Comparison of ENCODE assay signal across 8 mouse cellular contexts in genomic region chr5:138194755-138195345, GRCm38 (mm10). TPM values are rescaled to one million over a fixed set of nuclear protein-coding genes. Genes with fewer than 3 reads are reported as not detected.
A peak's percentile ranks its signal among the peaks of the same experiment; 100 is the strongest.
DNase-seq lines count a peak whose midpoint lies in the region; ATAC-seq and TF ChIP-seq lines count a peak whose summit lies in the region.

No protein-coding gene starts in this region.

- H3K27me3 ChIP-seq in heart, adult 2 months (ENCODE audit: control insufficient read depth, insufficient read depth, low read length), result no peaks in the 10 kb centered on the region
- no peaks in the 10 kb centered on the region for H3K27me3 ChIP-seq in embryonic facial prominence, embryonic 11.5 days (ENCODE audit: control insufficient read depth, insufficient read depth, low read length)
- H3K27me3 ChIP-seq in stomach, embryonic 15.5 days (replicated peaks), result no peaks in the 10 kb centered on the region

- no peaks in the 10 kb centered on the region for H3K79me2 ChIP-seq in heart, adult 2 months (replicated peaks; ENCODE audit: control insufficient read depth, insufficient read depth, low read length)

- peak; percentile 36 for ATAC-seq in embryonic facial prominence, embryonic 11.5 days (replicated peaks; ENCODE audit: insufficient number of reproducible peaks, low FRiP score, low TSS enrichment, low read depth)
- peak; percentile 60 for ATAC-seq in megakaryocyte-erythroid progenitor cell, adult 5-6 weeks (replicated peaks; ENCODE audit: low FRiP score, low TSS enrichment, poor library complexity, severe bottlenecking)
- ATAC-seq in stomach, embryonic 15.5 days (ENCODE audit: insufficient read depth, low FRiP score, low read depth), result peak; percentile 56

- peak; percentile 53 to 61 for DNase-seq in heart, adult 2 months
- no peak for DNase-seq in heart, postnatal 25 days (ENCODE audit: low spot score)
- no peak for DNase-seq in ES-E14 (ENCODE audit: low read depth, low spot score)
- peak; percentile 37 for DNase-seq in embryonic facial prominence, embryonic 11.5 days (ENCODE audit: low spot score)
- DNase-seq in heart, postnatal 10 days, result peak; percentile 45 to 55
- peak; percentile 44 for DNase-seq in left cerebral cortex, postnatal 4 days

- intact Hi-C loops in heart, adult 2 months (cut with DNase I), result loop anchor here (5.0 kb wide), 1 partner anchor 62 kb away; the partner anchor contains the start of gene Lamtor4
- intact Hi-C loops in heart, postnatal 25 days (cut with DNase I), result no loop called here
- intact Hi-C loops in heart, postnatal 10 days (cut with DNase I), result no loop called here
- intact Hi-C loops in left cerebral cortex, postnatal 4 days (cut with DNase I), result no loop called here

- in situ Hi-C loops in ES-E14 (cut with MboI; ENCODE audit: low sequenced_read_pairs in 2 of 2, unreplicated experiment in 2 of 2), result no loop called here

- WGBS in heart, adult 2 months, result 1% methylated on average over 29 of the region's 29 CpGs
- WGBS in embryonic facial prominence, embryonic 11.5 days, result 2% methylated on average over 29 of the region's 29 CpGs
- whole genome bisulfite sequencing in stomach, embryonic 15.5 days, result under 1% methylated on average over 29 of the region's 29 CpGs

- peak overlapping the region; percentile 93 for H3K9ac ChIP-seq in heart, adult 2 months (ENCODE audit: low read depth, low read length)
- H3K9ac ChIP-seq in ES-E14 (ENCODE audit: insufficient read depth, low read depth, low read length, poor library complexity, severe bottlenecking), result peak overlapping the region; percentile 75
- peak overlapping the region; percentile 89 for H3K9ac ChIP-seq in embryonic facial prominence, embryonic 11.5 days (replicated peaks; ENCODE audit: low read length)
- H3K9ac ChIP-seq in stomach, embryonic 15.5 days, result peak overlapping the region; percentile 71

- H3K36me3 ChIP-seq in heart, adult 2 months (ENCODE audit: control insufficient read depth, insufficient read depth, low read length), result no peaks in the 10 kb centered on the region
- peaks cover 5% of the 10 kb centered on the region; the same call in 1 of the 2 replicates for H3K36me3 ChIP-seq in ES-E14 (ENCODE audit: control insufficient read depth, insufficient read depth, low read length, poor library complexity, severe bottlenecking)
- H3K36me3 ChIP-seq in embryonic facial prominence, embryonic 11.5 days (replicated peaks; ENCODE audit: control insufficient read depth, insufficient read depth, low read depth, low read length), result peaks cover 4% of the 10 kb centered on the region; the same call in 1 of the 2 replicates
- H3K36me3 ChIP-seq in stomach, embryonic 15.5 days, result no peaks in the 10 kb centered on the region

- H3K4me3 ChIP-seq in heart, adult 2 months, result peak overlapping the region; percentile 75
- H3K4me3 ChIP-seq in ES-E14 (ENCODE audit: insufficient read depth in 1 of 2, low read depth in 1 of 2, low read length in 2 of 2, poor library complexity in 1 of 2, severe bottlenecking in 1 of 2), result peak overlapping the region; percentile 61 to 73
- H3K4me3 ChIP-seq in embryonic facial prominence, embryonic 11.5 days (ENCODE audit: low read depth, low read length), result peak overlapping the region; percentile 68
- H3K4me3 ChIP-seq in stomach, embryonic 15.5 days (replicated peaks), result peak overlapping the region; percentile 73

- peak overlapping the region; percentile 96 for H3K4me2 ChIP-seq in embryonic facial prominence, embryonic 11.5 days (ENCODE audit: low read depth, low read length)
- H3K4me2 ChIP-seq in stomach, embryonic 15.5 days, result peak overlapping the region; percentile 93

- TF ChIP-seq EP300 in heart, adult 2 months (IDR thresholded peaks at IDR 0.05; ENCODE audit: insufficient read depth, low read depth, low read length), result no peak

- H3K9me3 ChIP-seq in ES-E14 (ENCODE audit: control insufficient read depth, insufficient read depth, low read depth, low read length), result no peaks in the 10 kb centered on the region
- H3K9me3 ChIP-seq in embryonic facial prominence, embryonic 11.5 days (replicated peaks; ENCODE audit: control insufficient read depth, low read length), result no peaks in the 10 kb centered on the region
- no peaks in the 10 kb centered on the region for H3K9me3 ChIP-seq in stomach, embryonic 15.5 days

- peak overlapping the region; percentile 96 for H3K27ac ChIP-seq in heart, adult 2 months
- no peak overlapping the region for H3K27ac ChIP-seq in ES-E14 (ENCODE audit: insufficient read depth, low read depth, low read length, poor library complexity, severe bottlenecking)
- H3K27ac ChIP-seq in embryonic facial prominence, embryonic 11.5 days (replicated peaks; ENCODE audit: low read depth, low read length), result peak overlapping the region; percentile 31; the same call in 1 of the 2 replicates
- H3K27ac ChIP-seq in stomach, embryonic 15.5 days, result peak overlapping the region; percentile 72

- no peak for TF ChIP-seq POLR2A in heart, adult 2 months (IDR thresholded peaks at IDR 0.05; ENCODE audit: insufficient read depth, low read depth, low read length)

- H3K4me1 ChIP-seq in heart, adult 2 months (ENCODE audit: control insufficient read depth, insufficient read depth, low read length), result peaks cover 1% of the 10 kb centered on the region; the same call in 1 of the 2 replicates
- H3K4me1 ChIP-seq in ES-E14 (ENCODE audit: control insufficient read depth in 2 of 2, insufficient read depth in 2 of 2, low read length in 2 of 2, poor library complexity in 1 of 2), result no peaks in the 10 kb centered on the region
- no peaks in the 10 kb centered on the region for H3K4me1 ChIP-seq in embryonic facial prominence, embryonic 11.5 days (ENCODE audit: control insufficient read depth, insufficient read depth, low read length)
- H3K4me1 ChIP-seq in stomach, embryonic 15.5 days, result no peaks in the 10 kb centered on the region

- no peak for TF ChIP-seq CTCF in heart, adult 2 months (IDR thresholded peaks at IDR 0.05)

RNA-seq across cellular contexts. Expression of gene Mblac1, which starts 0.7 kb away (rescaled TPM):
- 1 to 10 TPM; 2.3 to 3.5 TPM for total RNA-seq in heart, adult 2 months (2021)
- polyA plus RNA-seq in heart, adult 2 months (2012; rRNA removed), result 1.6 and 1.7 TPM in 2 replicates
- 1 to 10 TPM; 2.6 to 2.8 TPM for total RNA-seq in heart, postnatal 25 days (2021)
- total RNA-seq in ES-E14 (2012; rRNA removed), result 2.5 and 3.1 TPM in 2 replicates
- polyA plus RNA-seq in embryonic facial prominence, embryonic 11.5 days (2014; fragmentation: Nextera tagmentation; extraction: Ambion mirVana), result 8.1 and 8.6 TPM in 2 replicates
- total RNA-seq in heart, postnatal 10 days (2021), result 1 to 10 TPM; 4.7 to 4.8 TPM
- 10 to 100 TPM in 1 of 2 experiments, 1 to 10 TPM in 1; 7.9 to 10.4 TPM for total RNA-seq in left cerebral cortex, postnatal 4 days (2021)
- 5.1 and 8.0 TPM in 2 replicates for total RNA-seq in megakaryocyte-erythroid progenitor cell, adult 5-6 weeks (2014; fragmentation: Nextera tagmentation)
- 2.5 and 8.3 TPM in 2 replicates for total RNA-seq in megakaryocyte-erythroid progenitor cell, adult 5-6 weeks (2017)
- 8.1 and 9.4 TPM in 2 replicates for polyA plus RNA-seq in stomach, embryonic 15.5 days (2015; fragmentation: Nextera tagmentation; extraction: Ambion mirVana)

RNA-seq across cellular contexts. Expression of gene Cnpy4, which starts 7.6 kb away (rescaled TPM):
- total RNA-seq in heart, adult 2 months (2021), result 1 to 10 TPM; 5.9 to 7.2 TPM
- polyA plus RNA-seq in heart, adult 2 months (2012; rRNA removed), result 2.2 and 4.1 TPM in 2 replicates
- 1 to 10 TPM; 5.9 to 7.1 TPM for total RNA-seq in heart, postnatal 25 days (2021)
- total RNA-seq in ES-E14 (2012; rRNA removed), result 43.5 and 59.5 TPM in 2 replicates
- 56.4 and 61.6 TPM in 2 replicates for polyA plus RNA-seq in embryonic facial prominence, embryonic 11.5 days (2014; fragmentation: Nextera tagmentation; extraction: Ambion mirVana)
- 10 to 100 TPM in 1 of 2 experiments, 1 to 10 TPM in 1; 9.2 to 10.1 TPM for total RNA-seq in heart, postnatal 10 days (2021)
- 10 to 100 TPM; 17.1 to 18.4 TPM for total RNA-seq in left cerebral cortex, postnatal 4 days (2021)
- total RNA-seq in megakaryocyte-erythroid progenitor cell, adult 5-6 weeks (2014; fragmentation: Nextera tagmentation), result 22.0 and 26.2 TPM in 2 replicates
- 35.3 and 36.5 TPM in 2 replicates for total RNA-seq in megakaryocyte-erythroid progenitor cell, adult 5-6 weeks (2017)
- polyA plus RNA-seq in stomach, embryonic 15.5 days (2015; fragmentation: Nextera tagmentation; extraction: Ambion mirVana), result 44.4 and 48.0 TPM in 2 replicates

RNA-seq across cellular contexts. Expression of gene Taf6, which starts 7.6 kb away (rescaled TPM):
- total RNA-seq in heart, adult 2 months (2021), result 10 to 100 TPM; 32.1 to 36.5 TPM
- 56.7 and 67.5 TPM in 2 replicates for polyA plus RNA-seq in heart, adult 2 months (2012; rRNA removed)
- total RNA-seq in heart, postnatal 25 days (2021), result 10 to 100 TPM; 29.9 to 32.9 TPM
- 59.3 and 81.1 TPM in 2 replicates for total RNA-seq in ES-E14 (2012; rRNA removed)
- 120 and 125 TPM in 2 replicates for polyA plus RNA-seq in embryonic facial prominence, embryonic 11.5 days (2014; fragmentation: Nextera tagmentation; extraction: Ambion mirVana)
- 10 to 100 TPM; 24.4 to 27.6 TPM for total RNA-seq in heart, postnatal 10 days (2021)
- 10 to 100 TPM; 28.6 to 30.7 TPM for total RNA-seq in left cerebral cortex, postnatal 4 days (2021)
- total RNA-seq in megakaryocyte-erythroid progenitor cell, adult 5-6 weeks (2014; fragmentation: Nextera tagmentation), result 44.8 and 68.4 TPM in 2 replicates
- 25.4 and 37.9 TPM in 2 replicates for total RNA-seq in megakaryocyte-erythroid progenitor cell, adult 5-6 weeks (2017)
- 71.3 and 73.7 TPM in 2 replicates for polyA plus RNA-seq in stomach, embryonic 15.5 days (2015; fragmentation: Nextera tagmentation; extraction: Ambion mirVana)

RNA-seq across cellular contexts. Expression of gene Mcm7, which starts 22.6 kb away (rescaled TPM):
- total RNA-seq in heart, adult 2 months (2021), result 1 to 10 TPM; 8.8 to 9.6 TPM
- polyA plus RNA-seq in heart, adult 2 months (2012; rRNA removed), result 8.5 and 9.8 TPM in 2 replicates
- total RNA-seq in heart, postnatal 25 days (2021), result 10 to 100 TPM; 11.2 to 11.9 TPM
- total RNA-seq in ES-E14 (2012; rRNA removed), result 327 and 403 TPM in 2 replicates
- polyA plus RNA-seq in embryonic facial prominence, embryonic 11.5 days (2014; fragmentation: Nextera tagmentation; extraction: Ambion mirVana), result 303 and 307 TPM in 2 replicates
- total RNA-seq in heart, postnatal 10 days (2021), result 10 to 100 TPM; 30.0 to 37.2 TPM
- 10 to 100 TPM; 34.9 to 37.6 TPM for total RNA-seq in left cerebral cortex, postnatal 4 days (2021)
- total RNA-seq in megakaryocyte-erythroid progenitor cell, adult 5-6 weeks (2014; fragmentation: Nextera tagmentation), result 343 and 361 TPM in 2 replicates
- total RNA-seq in megakaryocyte-erythroid progenitor cell, adult 5-6 weeks (2017), result 397 and 503 TPM in 2 replicates
- 150 and 155 TPM in 2 replicates for polyA plus RNA-seq in stomach, embryonic 15.5 days (2015; fragmentation: Nextera tagmentation; extraction: Ambion mirVana)

RNA-seq across cellular contexts. Expression of gene Ap4m1, which starts 23.0 kb away (rescaled TPM):
- 1 to 10 TPM; 7.3 to 7.5 TPM for total RNA-seq in heart, adult 2 months (2021)
- 15.2 and 16.3 TPM in 2 replicates for polyA plus RNA-seq in heart, adult 2 months (2012; rRNA removed)
- total RNA-seq in heart, postnatal 25 days (2021), result 1 to 10 TPM; 8.9 to 9.3 TPM
- 42.7 and 44.9 TPM in 2 replicates for total RNA-seq in ES-E14 (2012; rRNA removed)
- 15.9 and 19.7 TPM in 2 replicates for polyA plus RNA-seq in embryonic facial prominence, embryonic 11.5 days (2014; fragmentation: Nextera tagmentation; extraction: Ambion mirVana)
- 10 to 100 TPM; 11.3 to 15.5 TPM for total RNA-seq in heart, postnatal 10 days (2021)
- 10 to 100 TPM; 33.2 to 37.3 TPM for total RNA-seq in left cerebral cortex, postnatal 4 days (2021)
- total RNA-seq in megakaryocyte-erythroid progenitor cell, adult 5-6 weeks (2014; fragmentation: Nextera tagmentation), result 37.3 and 53.0 TPM in 2 replicates
- total RNA-seq in megakaryocyte-erythroid progenitor cell, adult 5-6 weeks (2017), result 18.9 and 32.8 TPM in 2 replicates
- 23.4 and 23.9 TPM in 2 replicates for polyA plus RNA-seq in stomach, embryonic 15.5 days (2015; fragmentation: Nextera tagmentation; extraction: Ambion mirVana)

Comparison
In these comparisons a context has a peak if more than half of its experiments do, and no peak if none do; other contexts are left out.
1. DNase-seq: peak in heart, adult 2 months (2 of 2), embryonic facial prominence, embryonic 11.5 days (single experiment), heart, postnatal 10 days (2 of 2) and left cerebral cortex, postnatal 4 days (single experiment); none in heart, postnatal 25 days (single experiment) and ES-E14 (single experiment).
2. Peak in every context shown above with its lines, with median percentiles within 50 percentile points of each other: H3K4me3 ChIP-seq, H3K9ac ChIP-seq and ATAC-seq.